ENCODE assay signal across 8 mouse cellular contexts in genomic region chr1:33908191-33908962, GRCm38 (mm10). TPM values are rescaled to one million over a fixed set of nuclear protein-coding genes. Genes with fewer than 3 reads are reported as not detected.
DNase-seq lines count a peak whose midpoint lies in the region; ATAC-seq and TF ChIP-seq lines count a peak whose summit lies in the region.

Gene Dst (plus strand): TSS chr1:33908225.

- peaks cover 13% of the 10 kb centered on the region for H3K4me1 ChIP-seq in erythroblast, embryonic 14.5 days (ENCODE audit: control insufficient read depth)
- H3K4me1 ChIP-seq in heart, embryonic 13.5 days = peaks cover 32% of the 10 kb centered on the region

- H3K36me3 ChIP-seq in erythroblast, embryonic 14.5 days (ENCODE audit: control insufficient read depth) = no peaks in the 10 kb centered on the region
- peaks cover 17% of the 10 kb centered on the region for H3K36me3 ChIP-seq in C2C12 (ENCODE audit: control insufficient read depth, insufficient read depth)
- no peaks in the 10 kb centered on the region for H3K36me3 ChIP-seq in heart, embryonic 13.5 days

- peak within 1 kb of the TSS; percentile 85 for H3ac ChIP-seq in C2C12 (ENCODE audit: control insufficient read depth, insufficient read length, low read depth)

- H3K9me3 ChIP-seq in erythroblast, embryonic 14.5 days (ENCODE audit: control insufficient read depth, low read length) = no peaks in the 10 kb centered on the region; the same call in 1 of the 2 replicates
- H3K9me3 ChIP-seq in heart, embryonic 13.5 days = no peaks in the 10 kb centered on the region

- H3K79me3 ChIP-seq in C2C12 (ENCODE audit: low read depth) = peaks cover 42% of the 10 kb centered on the region

- no peak for ATAC-seq in erythroblast, adult 5-6 weeks (replicated peaks; ENCODE audit: low FRiP score, poor library complexity, severe bottlenecking)
- no peak; the same call in 1 of the 2 replicates for ATAC-seq in heart, embryonic 13.5 days (ENCODE audit: extremely low read depth, insufficient number of reproducible peaks, low FRiP score, low TSS enrichment)

- peak within 1 kb of the TSS; percentile 51 for H3K4me3 ChIP-seq in erythroblast, embryonic 14.5 days (replicated peaks)
- peak within 1 kb of the TSS; percentile 74 for H3K4me3 ChIP-seq in C2C12 (ENCODE audit: insufficient read depth, poor library complexity, severe bottlenecking)
- H3K4me3 ChIP-seq in heart, embryonic 13.5 days = peak within 1 kb of the TSS; percentile 74

- peak within 1 kb of the TSS; percentile 95 for H3K4me2 ChIP-seq in heart, embryonic 13.5 days

- peaks cover 79% of the 10 kb centered on the region for H3K79me2 ChIP-seq in C2C12 (ENCODE audit: control insufficient read depth, insufficient read depth)

- peak within 1 kb of the TSS; percentile 84 for H3K9ac ChIP-seq in heart, embryonic 13.5 days

- TF ChIP-seq CTCF in C2C12 (IDR thresholded peaks at IDR 0.05; ENCODE audit: control insufficient read depth, insufficient read depth, insufficient read length) = no peak

- WGBS in heart, embryonic 13.5 days = 5% methylated on average over 32 of the region's 44 CpGs

- H3K27me3 ChIP-seq in erythroblast, embryonic 14.5 days (ENCODE audit: control insufficient read depth) = peaks cover 59% of the 10 kb centered on the region
- H3K27me3 ChIP-seq in C2C12 (ENCODE audit: control insufficient read depth, insufficient read depth, insufficient read length) = no peaks in the 10 kb centered on the region
- peaks cover 42% of the 10 kb centered on the region for H3K27me3 ChIP-seq in heart, embryonic 13.5 days (replicated peaks)

- H3K27ac ChIP-seq in heart, embryonic 13.5 days (replicated peaks) = no peak within 1 kb of the TSS

- DNase-seq in embryo, embryonic 10.5 days (ENCODE audit: low spot score) = peak; percentile 24
- no peak for DNase-seq in layer of hippocampus, postnatal 36 days
- DNase-seq in neural tube, embryonic 10.5 days (ENCODE audit: extremely low spot score, low spot score) = peak; percentile 56
- DNase-seq in spleen, adult 18-20 months = no peak

TF ChIP-seq in C2C12, 6 proteins besides CTCF, POLR2A, EP300 and RAD21:
- TF ChIP-seq USF1 (IDR thresholded peaks at IDR 0.05; ENCODE audit: low read depth) = no peak
- TF ChIP-seq MYOD1 (IDR thresholded peaks at IDR 0.05; ENCODE audit: control insufficient read depth, insufficient read length, low read depth) = no peak
- no peak for TF ChIP-seq MYOG (IDR thresholded peaks at IDR 0.05; ENCODE audit: control insufficient read depth, extremely low read depth, insufficient read length)
- no peak for TF ChIP-seq FOSL1 (IDR thresholded peaks at IDR 0.05; ENCODE audit: insufficient read depth, low read length, poor library complexity, severe bottlenecking)
- TF ChIP-seq MAX (IDR thresholded peaks at IDR 0.05) = no peak
- no peak for TF ChIP-seq CEBPB (IDR thresholded peaks at IDR 0.05; ENCODE audit: low read depth)
TF ChIP-seq in C2C12: peak in this region for 0.

RNA-seq across cellular contexts. Expression of gene Dst, which starts in this region (rescaled TPM):
- polyA plus RNA-seq in erythroblast, embryonic 14.5 days (2012) = 1.3 and 1.5 TPM in 2 replicates
- total RNA-seq in erythroblast, adult 5-6 weeks (2015; ENCODE audit: low replicate concordance) = 0.63 and 9.2 TPM in 2 replicates
- 1.8 and 7.0 TPM in 2 replicates for total RNA-seq in erythroblast, adult 5-6 weeks (2017; ENCODE audit: low replicate concordance)
- polyA plus RNA-seq in C2C12 (2012; fragmentation: generic; extraction: Trizol) = 26.5 TPM
- polyA plus RNA-seq in heart, embryonic 13.5 days (2015; fragmentation: Nextera tagmentation; extraction: Ambion mirVana) = 16.6 and 17.9 TPM in 2 replicates
- total RNA-seq in layer of hippocampus, postnatal 36 days (2021) = 100 to 1,000 TPM; 200 to 227 TPM

Comparison
In these comparisons a context has a peak if more than half of its experiments do, and no peak if none do; other contexts are left out.
1. RNA of gene Dst (total RNA-seq): 200 to 227 TPM in layer of hippocampus, postnatal 36 days; 0.63 to 9.2 TPM in erythroblast, adult 5-6 weeks; every median in the first group is over 10 times any median in the second.
2. DNase-seq: peak in embryo, embryonic 10.5 days (single experiment) and neural tube, embryonic 10.5 days (single experiment); none in layer of hippocampus, postnatal 36 days (0 of 2) and spleen, adult 18-20 months (0 of 2).
3. Peak in every context shown above with its lines, with median percentiles within 50 percentile points of each other: H3K4me3 ChIP-seq.